Mouse (Mus musculus) kidney, embryonic 15.5 days (tissue): ENCODE data around the gene Slc44a4. TPM values are rescaled to one million over a fixed set of nuclear protein-coding genes. Genes with fewer than 3 reads are reported as not detected.
"Not testable (repeated sequence)": the region's sequence is repeated elsewhere in the genome, so short reads cannot be mapped to it uniquely, and the experiment has no call there.

Experiments used
- ATAC-seq: fragments of 200-750 bp; cut with Nextera tagmentation; replicated peaks from 2 replicates; pipeline ENCODE4 v1.8.0; 2017; ENCODE audit warnings: moderate TSS enrichment; ENCODE audit not compliant: low FRiP score
- H3K27ac ChIP-seq: fragments of 300-500 bp; sonication (generic); 2 replicates; pipeline ENCODE4 v1.5.1; 2015; ENCODE audit warnings: mild to moderate bottlenecking, inconsistent platforms
- H3K27me3 ChIP-seq: fragments of 300-500 bp; sonication (generic); 2 replicates; pipeline ENCODE4 v1.6.1; 2015; ENCODE audit warnings: inconsistent platforms
- H3K36me3 ChIP-seq: fragments of 300-500 bp; sonication (generic); 2 replicates; pipeline ENCODE4 v1.6.1; 2015; ENCODE audit warnings: inconsistent platforms
- H3K4me1 ChIP-seq: fragments of 300-500 bp; sonication (generic); 2 replicates; pipeline ENCODE4 v1.6.1; 2015; ENCODE audit warnings: inconsistent platforms
- H3K4me2 ChIP-seq: fragments of 300-500 bp; sonication (generic); 2 replicates; pipeline ENCODE4 v1.6.1; 2015; ENCODE audit warnings: moderate library complexity, mild to moderate bottlenecking, inconsistent platforms
- H3K4me3 ChIP-seq: fragments of 300-500 bp; sonication (generic); replicated peaks from 2 replicates; pipeline ENCODE4 v1.5.1; 2015; ENCODE audit warnings: mild to moderate bottlenecking, inconsistent platforms
- H3K9ac ChIP-seq: fragments of 300-500 bp; sonication (generic); 2 replicates; pipeline ENCODE4 v1.6.1; 2015; ENCODE audit warnings: mild to moderate bottlenecking, inconsistent platforms
- H3K9me3 ChIP-seq: fragments of 300-500 bp; sonication (generic); replicated peaks from 2 replicates; pipeline ENCODE4 v1.6.1; 2016; ENCODE audit warnings: inconsistent platforms
- WGBS: fragments of 180-500 bp; shearing (Covaris S2); methylation state at CpG from one replicate; pipeline ENCODE4 v1.1.7; 2015; ENCODE audit warnings: mixed read lengths; 5-methylcytosine and 5-hydroxymethylcytosine counted together
- polyA plus RNA-seq: library from polyadenylated mRNA; unstranded; fragments of >200 nt; fragmentation: Nextera tagmentation; extraction: Ambion mirVana; gene quantifications from 2 replicates; pipeline ENCODE4 v1.2.1, GENCODE M21; 2015

Gene Slc44a4
- polyA plus RNA-seq, 1 experiment from 2014 or later = 12.4 TPM

DNA sequence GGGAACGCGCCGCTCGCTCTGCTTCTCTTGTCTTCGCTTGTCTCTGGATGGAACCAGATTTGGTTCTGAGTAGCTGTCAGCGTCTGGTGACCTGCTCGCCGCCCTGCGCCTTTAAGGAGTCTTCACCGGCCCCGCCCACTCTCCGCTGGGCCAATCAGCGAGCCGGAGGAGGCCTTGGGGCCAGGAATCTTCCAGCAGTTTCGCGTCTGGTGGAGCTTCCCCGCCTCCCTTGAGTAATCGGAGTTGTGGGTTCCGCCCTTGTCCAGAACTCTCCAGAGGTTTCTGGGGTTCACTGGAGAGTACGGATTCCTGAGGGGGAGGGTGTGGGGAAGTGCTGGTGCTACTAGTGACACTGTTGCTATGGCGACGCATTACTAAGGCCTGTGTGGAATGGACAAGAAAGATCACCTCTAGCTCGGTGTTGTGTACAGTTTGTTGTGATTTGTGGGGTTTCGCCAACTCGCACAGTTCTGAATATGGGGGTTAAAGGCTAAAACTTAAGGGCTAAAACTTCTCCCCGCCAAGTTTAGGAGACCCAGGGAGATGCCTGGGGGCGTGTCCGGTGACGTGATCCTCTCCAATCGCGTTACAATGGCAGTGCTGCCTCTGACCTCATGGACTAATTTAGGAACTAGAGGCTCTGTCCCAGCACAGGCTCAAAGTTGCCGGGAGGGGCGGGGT lies 57.9 kb downstream of the Slc44a4 start, which contains the start of the genes Hspa1a and Hspa1l:
Gene Hspa1a, minus strand, starts transcription at position 88 of the 681 bp plus-strand sequence.
Gene Hspa1l, plus strand, starts transcription at position 635 of the 681 bp plus-strand sequence.
- Histone ChIP-seq H3K4me2 (peak within 1 kb of the TSS; percentile 75), H3K4me3 (peak within 1 kb of the TSS; percentile 43), H3K27me3 (peaks cover 27% of the 10 kb centered on the region), H3K9ac (peak within 1 kb of the TSS; percentile 35; the same call in 1 of the 2 replicates), H3K27ac (peak within 1 kb of the TSS; percentile 42; the same call in 1 of the 2 replicates)
- H3K9me3 ChIP-seq, H3K36me3 ChIP-seq, H3K4me1 ChIP-seq: not testable (repeated sequence)
- peak; percentile 93 for ATAC-seq
- under 1% methylated on average over 33 of the region's 33 CpGs for WGBS

GRCm38 (mm10) chr17:34975581-34976492 lies 61.6 kb downstream of the Slc44a4 start:
- Histone ChIP-seq H3K27ac (no peak overlapping the region), H3K9ac (no peak overlapping the region), H3K9me3 (no peaks in the 10 kb centered on the region), H3K4me3 (no peak overlapping the region), H3K27me3 (no peaks in the 10 kb centered on the region), H3K36me3 (0 out of 2 replicates have a peak, but pooled peaks cover 4% of the 10 kb centered on the region), H3K4me2 (no peak overlapping the region), H3K4me1 (peaks cover 14% of the 10 kb centered on the region)
- ATAC-seq = no peak
- 80% methylated on average over 3 of the region's 3 CpGs for WGBS

DNA sequence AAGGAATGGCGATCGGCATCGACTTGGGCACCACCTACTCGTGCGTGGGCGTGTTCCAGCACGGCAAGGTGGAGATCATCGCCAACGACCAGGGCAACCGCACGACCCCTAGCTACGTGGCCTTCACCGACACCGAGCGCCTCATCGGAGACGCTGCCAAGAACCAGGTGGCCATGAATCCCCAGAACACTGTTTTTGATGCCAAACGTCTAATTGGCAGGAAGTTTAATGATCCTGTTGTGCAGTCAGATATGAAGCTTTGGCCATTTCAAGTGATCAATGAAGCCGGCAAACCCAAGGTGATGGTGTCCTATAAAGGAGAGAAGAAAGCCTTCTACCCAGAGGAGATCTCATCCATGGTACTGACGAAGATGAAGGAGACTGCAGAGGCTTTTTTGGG lies 62.7 kb downstream of the Slc44a4 start:
- 93% methylated on average over 20 of the region's 20 CpGs for WGBS
- ATAC-seq = no peak
- H3K9ac ChIP-seq = no peak overlapping the region

GRCm38 (mm10) chr17:34978239-34978638 lies 64.0 kb downstream of the Slc44a4 start:
- H3K9ac ChIP-seq = no peak overlapping the region

More for the DNA sequence above, 62.7 kb downstream of the Slc44a4 start:
- H3K27me3 ChIP-seq = no peaks in the 10 kb centered on the region
- 0 out of 2 replicates have a peak, but pooled peaks cover 4% of the 10 kb centered on the region for H3K36me3 ChIP-seq
- H3K9me3 ChIP-seq = no peaks in the 10 kb centered on the region
- no peak overlapping the region for H3K4me2 ChIP-seq
- peaks cover 18% of the 10 kb centered on the region for H3K4me1 ChIP-seq
- H3K27ac ChIP-seq = no peak overlapping the region
- H3K4me3 ChIP-seq = no peak overlapping the region

GRCm38 (mm10) chr17:34979631-34980030 lies 65.4 kb downstream of the Slc44a4 start:
- 89% methylated on average over 4 of the region's 4 CpGs for WGBS
- peaks cover 28% of the 10 kb centered on the region for H3K4me1 ChIP-seq
- H3K9me3 ChIP-seq = no peaks in the 10 kb centered on the region
- H3K4me3 ChIP-seq = no peak overlapping the region
- no peak overlapping the region for H3K27ac ChIP-seq
- H3K27me3 ChIP-seq = no peaks in the 10 kb centered on the region
- no peak overlapping the region for H3K9ac ChIP-seq
- ATAC-seq = no peak
- H3K36me3 ChIP-seq = 0 out of 2 replicates have a peak, but pooled peaks cover 6% of the 10 kb centered on the region
- no peak overlapping the region for H3K4me2 ChIP-seq

More at GRCm38 (mm10) chr17:34978239-34978638, 64.0 kb downstream of the Slc44a4 start:
- ATAC-seq = no peak
- H3K4me2 ChIP-seq = no peak overlapping the region
- H3K36me3 ChIP-seq = 0 out of 2 replicates have a peak, but pooled peaks cover 4% of the 10 kb centered on the region
- H3K27ac ChIP-seq = no peak overlapping the region
- H3K9me3 ChIP-seq = no peaks in the 10 kb centered on the region
- no peak overlapping the region for H3K4me3 ChIP-seq
- H3K27me3 ChIP-seq = no peaks in the 10 kb centered on the region
- H3K4me1 ChIP-seq = peaks cover 22% of the 10 kb centered on the region
- WGBS = 87% methylated on average over 27 of the region's 27 CpGs

Other genes with a start within 250 kb of the Slc44a4 start
- 0.35 and 0.75 TPM in 2 replicates for gene Tnxb, start 243.9 kb upstream of the Slc44a4 start, polyA plus RNA-seq
- 0.73 and 2.0 TPM in 2 replicates for gene C4b, start 170.6 kb upstream of the Slc44a4 start, polyA plus RNA-seq
- 11.1 and 45.4 TPM in 2 replicates for gene Cyp21a1, start 109.9 kb upstream of the Slc44a4 start, polyA plus RNA-seq
- gene Stk19, start 77.5 kb upstream of the Slc44a4 start, polyA plus RNA-seq = 29.4 and 29.6 TPM in 2 replicates
- gene Dxo, start 77.4 kb upstream of the Slc44a4 start, polyA plus RNA-seq = 62.7 and 73.0 TPM in 2 replicates
- gene Skiv2l, start 64.3 kb upstream of the Slc44a4 start, polyA plus RNA-seq = 48.5 and 53.1 TPM in 2 replicates
- gene Nelfe, start 64.1 kb upstream of the Slc44a4 start, polyA plus RNA-seq = 101 and 116 TPM in 2 replicates
- 12.1 and 13.3 TPM in 2 replicates for gene Cfb, start 51.9 kb upstream of the Slc44a4 start, polyA plus RNA-seq
- gene Zbtb12, start 35.0 kb upstream of the Slc44a4 start, polyA plus RNA-seq = 5.0 TPM in 2 replicates
- gene Gm20547, start 32.4 kb upstream of the Slc44a4 start, polyA plus RNA-seq = not detected in 2 replicates
- gene C2, start 16.2 kb upstream of the Slc44a4 start, polyA plus RNA-seq = 2.6 and 3.6 TPM in 2 replicates
- gene Ehmt2, start 16.0 kb upstream of the Slc44a4 start, polyA plus RNA-seq = 80.1 and 93.7 TPM in 2 replicates
- gene Neu1, start 16.8 kb downstream of the Slc44a4 start, polyA plus RNA-seq = 33.7 and 37.0 TPM in 2 replicates
- 0.49 and 0.53 TPM in 2 replicates for gene Hspa1b, start 44.8 kb downstream of the Slc44a4 start, polyA plus RNA-seq
- not detected in 2 replicates for gene Gm20481, start 55.4 kb downstream of the Slc44a4 start, polyA plus RNA-seq
- gene Hspa1a, start 57.7 kb downstream of the Slc44a4 start, polyA plus RNA-seq = 7.8 and 8.4 TPM in 2 replicates
- gene Hspa1l, start 58.2 kb downstream of the Slc44a4 start, polyA plus RNA-seq = 0.81 and 1.6 TPM in 2 replicates
- gene Lsm2, start 67.4 kb downstream of the Slc44a4 start, polyA plus RNA-seq = 229 and 231 TPM in 2 replicates
- 128 and 140 TPM in 2 replicates for gene Vars, start 86.5 kb downstream of the Slc44a4 start, polyA plus RNA-seq
- gene Vwa7, start 102.1 kb downstream of the Slc44a4 start, polyA plus RNA-seq = 0.19 and 0.29 TPM in 2 replicates
- 6.2 and 6.8 TPM in 2 replicates for gene Sapcd1, start 113.5 kb downstream of the Slc44a4 start, polyA plus RNA-seq
- gene Msh5, start 132.3 kb downstream of the Slc44a4 start, polyA plus RNA-seq = 5.2 and 5.4 TPM in 2 replicates
- gene Clic1, start 135.5 kb downstream of the Slc44a4 start, polyA plus RNA-seq = 300 and 320 TPM in 2 replicates
- 324 and 356 TPM in 2 replicates for gene Ddah2, start 144.6 kb downstream of the Slc44a4 start, polyA plus RNA-seq
- gene Ly6g6c, start 150.9 kb downstream of the Slc44a4 start, polyA plus RNA-seq = 1.6 TPM in 1 of 2 replicates, not detected in the other
- gene Mpig6b, start 151.7 kb downstream of the Slc44a4 start, polyA plus RNA-seq = 0.41 and 0.52 TPM in 2 replicates
- 1.2 and 1.6 TPM in 2 replicates for gene Ly6g6e, start 162.4 kb downstream of the Slc44a4 start, polyA plus RNA-seq
- 5.0 and 6.0 TPM in 2 replicates for gene Ly6g6d, start 163.6 kb downstream of the Slc44a4 start, polyA plus RNA-seq
- gene Ly6g6f, start 171.1 kb downstream of the Slc44a4 start, polyA plus RNA-seq = not detected in 2 replicates
- 94.7 and 103 TPM in 2 replicates for gene Abhd16a, start 174.8 kb downstream of the Slc44a4 start, polyA plus RNA-seq
- not detected in 2 replicates for gene Ly6g5c, start 193.8 kb downstream of the Slc44a4 start, polyA plus RNA-seq
- gene Ly6g5b, start 201.0 kb downstream of the Slc44a4 start, polyA plus RNA-seq = 0.99 and 1.9 TPM in 2 replicates
- gene Gpank1, start 207.0 kb downstream of the Slc44a4 start, polyA plus RNA-seq = 19.0 and 20.3 TPM in 2 replicates
- 281 and 284 TPM in 2 replicates for gene Csnk2b, start 207.6 kb downstream of the Slc44a4 start, polyA plus RNA-seq
- gene D17H6S53E, start 211.9 kb downstream of the Slc44a4 start, polyA plus RNA-seq = 10.5 and 12.2 TPM in 2 replicates
- 21.0 and 25.7 TPM in 2 replicates for gene Apom, start 217.6 kb downstream of the Slc44a4 start, polyA plus RNA-seq
- gene Bag6, start 220.7 kb downstream of the Slc44a4 start, polyA plus RNA-seq = 56.1 and 64.9 TPM in 2 replicates